15 mouse cellular contexts compared by ENCODE assay signal in genomic region chr6:12876366-12876765, GRCm38 (mm10).
DNase-seq lines count a peak whose midpoint lies in the region.
"Had no signal": no experiment of that assay in that cellular context is flagged by ENCODE, and none has a peak within 500 bp of the region (broad histone marks: within the 10 kb centered on the region; RNA-seq: fewer than 3 reads in every experiment).

No protein-coding gene starts in this region.

- DNase-seq in kidney, adult 11 months = peak; percentile 2
- DNase-seq in kidney, postnatal 4 days = no peak
- DNase-seq in 3T3-L1 (ENCODE audit: low read depth, low spot score) (peak; percentile 61), ZHBTc4 (ENCODE audit: low read depth, low spot score) (peak; percentile 71)
- peak; percentile 47 for DNase-seq in Muller cell, postnatal 12 days (ENCODE audit: inconsistent ontology term)
- no peak for DNase-seq in layer of hippocampus, postnatal 10 days (ENCODE audit: low spot score in 2 of 2)
- no peak for DNase-seq in natural killer cell, adult 2 months (ENCODE audit: low spot score in 2 of 2)
- DNase-seq: adrenal gland, postnatal 14 days; cerebellum, adult 11-12 months; cerebellum, adult 9-11 months; cerebellum, postnatal 36 days; gastrocnemius, postnatal 10 days; heart, adult 18-20 months; heart, postnatal 10 days; heart, postnatal 4 days had no signal

Comparison
In these comparisons a context has a peak if more than half of its experiments do, and no peak if none do; other contexts are left out.
1. DNase-seq: peak in kidney, adult 11 months (single experiment), 3T3-L1 (single experiment), Muller cell, postnatal 12 days (single experiment) and ZHBTc4 (single experiment); none in kidney, postnatal 4 days (0 of 2), layer of hippocampus, postnatal 10 days (0 of 2) and natural killer cell, adult 2 months (0 of 2).